23 mouse cellular contexts compared by ENCODE assay signal in genomic region chr10:95517656-95518055, GRCm38 (mm10). TPM values are rescaled to one million over a fixed set of nuclear protein-coding genes. Genes with fewer than 3 reads are reported as not detected.
DNase-seq lines count a peak whose midpoint lies in the region; ATAC-seq and TF ChIP-seq lines count a peak whose summit lies in the region.
"Had no signal": no experiment of that assay in that cellular context is flagged by ENCODE, and none has a peak within 500 bp of the region (broad histone marks: within the 10 kb centered on the region; RNA-seq: fewer than 3 reads in every experiment).

No protein-coding gene starts in this region.

- no peak for TF ChIP-seq CTCF in liver, postnatal 0 days (IDR thresholded peaks at IDR 0.05; ENCODE audit: low read depth)
- no peak for TF ChIP-seq CTCF in E14TG2a.4 (conservative IDR thresholded peaks at IDR 0.05; ENCODE audit: low read length)

- 0 out of 2 replicates have a peak overlapping the region, but pooled peaks have one; percentile 10 for H3K4me2 ChIP-seq in liver, embryonic 11.5 days
- no peak overlapping the region for H3K4me2 ChIP-seq in liver, postnatal 0 days (ENCODE audit: low read depth, low read length)
- H3K4me2 ChIP-seq in liver, embryonic 15.5 days = peak overlapping the region; percentile 8; the same call in 1 of the 2 replicates
- H3K4me2 ChIP-seq: embryonic facial prominence, embryonic 12.5 days; embryonic facial prominence, embryonic 15.5 days; hindbrain, embryonic 13.5 days; intestine, embryonic 15.5 days had no signal

- no peaks in the 10 kb centered on the region for H3K27me3 ChIP-seq in liver, embryonic 11.5 days (replicated peaks; ENCODE audit: control insufficient read depth, insufficient read depth, low read length)
- H3K27me3 ChIP-seq in liver, postnatal 0 days (ENCODE audit: insufficient read depth, low read length) = no peaks in the 10 kb centered on the region
- no peaks in the 10 kb centered on the region for H3K27me3 ChIP-seq in E14TG2a.4 (ENCODE audit: insufficient read depth, low read length)
- H3K27me3 ChIP-seq in liver, embryonic 15.5 days = no peaks in the 10 kb centered on the region
- H3K27me3 ChIP-seq: embryonic facial prominence, embryonic 12.5 days; embryonic facial prominence, embryonic 15.5 days; hindbrain, embryonic 13.5 days; intestine, embryonic 15.5 days had no signal

- H3K36me3 ChIP-seq in liver, embryonic 11.5 days (ENCODE audit: control insufficient read depth, insufficient read depth, low read length) = peaks cover 2% of the 10 kb centered on the region; the same call in 1 of the 2 replicates
- peaks cover 3% of the 10 kb centered on the region; the same call in 1 of the 2 replicates for H3K36me3 ChIP-seq in liver, postnatal 0 days (replicated peaks; ENCODE audit: insufficient read depth, low read length)
- H3K36me3 ChIP-seq in E14TG2a.4 (ENCODE audit: insufficient read depth, low read length) = peaks cover 36% of the 10 kb centered on the region
- no peaks in the 10 kb centered on the region; the same call in none of the 2 replicates for H3K36me3 ChIP-seq in liver, embryonic 15.5 days (replicated peaks)
- H3K36me3 ChIP-seq: embryonic facial prominence, embryonic 15.5 days; intestine, embryonic 15.5 days had no signal

- WGBS in liver, embryonic 11.5 days = 88% methylated on average over 6 of the region's 6 CpGs
- WGBS in liver, postnatal 0 days (ENCODE audit: insufficient replicate concordance) = 90% methylated on average over 6 of the region's 6 CpGs
- WGBS in liver, embryonic 15.5 days (ENCODE audit: insufficient replicate concordance) = 83% methylated on average over 6 of the region's 6 CpGs

- no peak for TF ChIP-seq EP300 in liver, postnatal 0 days (IDR thresholded peaks at IDR 0.05; ENCODE audit: low read depth)

- no peak overlapping the region for H3K9ac ChIP-seq in liver, embryonic 11.5 days (ENCODE audit: low read depth, low read length)
- no peak overlapping the region for H3K9ac ChIP-seq in liver, postnatal 0 days (replicated peaks)
- no peak overlapping the region for H3K9ac ChIP-seq in liver, embryonic 15.5 days
- H3K9ac ChIP-seq: embryonic facial prominence, embryonic 12.5 days; embryonic facial prominence, embryonic 15.5 days; hindbrain, embryonic 13.5 days; intestine, embryonic 15.5 days had no signal

- H3K4me1 ChIP-seq in liver, embryonic 11.5 days (replicated peaks; ENCODE audit: control insufficient read depth, insufficient read depth, low read length) = peaks cover 10% of the 10 kb centered on the region; the same call in 1 of the 2 replicates
- H3K4me1 ChIP-seq in liver, postnatal 0 days (ENCODE audit: insufficient read depth) = peaks cover 15% of the 10 kb centered on the region
- H3K4me1 ChIP-seq in E14TG2a.4 (replicated peaks; ENCODE audit: low read depth, low read length) = peaks cover 80% of the 10 kb centered on the region
- H3K4me1 ChIP-seq in liver, embryonic 15.5 days (replicated peaks) = peaks cover 46% of the 10 kb centered on the region

- no peak overlapping the region for H3K4me3 ChIP-seq in liver, embryonic 11.5 days (ENCODE audit: low read depth, low read length)
- H3K4me3 ChIP-seq in liver, postnatal 0 days (ENCODE audit: low read depth, low read length) = no peak overlapping the region
- H3K4me3 ChIP-seq in E14TG2a.4 (replicated peaks; ENCODE audit: low read length) = 0 out of 2 replicates have a peak overlapping the region, but pooled peaks have one; percentile 1
- no peak overlapping the region for H3K4me3 ChIP-seq in liver, embryonic 15.5 days (replicated peaks)
- H3K4me3 ChIP-seq: embryonic facial prominence, embryonic 12.5 days; embryonic facial prominence, embryonic 15.5 days; heart, embryonic 10.5 days; hindbrain, embryonic 10.5 days; hindbrain, embryonic 13.5 days; intestine, embryonic 15.5 days had no signal

- no peaks in the 10 kb centered on the region for H3K9me3 ChIP-seq in liver, embryonic 11.5 days (ENCODE audit: control insufficient read depth, low read length)
- H3K9me3 ChIP-seq in liver, postnatal 0 days (ENCODE audit: low read length) = no peaks in the 10 kb centered on the region
- no peaks in the 10 kb centered on the region for H3K9me3 ChIP-seq in E14TG2a.4 (ENCODE audit: low read length)
- H3K9me3 ChIP-seq in liver, embryonic 15.5 days (replicated peaks) = no peaks in the 10 kb centered on the region
- H3K9me3 ChIP-seq: embryonic facial prominence, embryonic 12.5 days; embryonic facial prominence, embryonic 15.5 days; heart, embryonic 10.5 days; hindbrain, embryonic 13.5 days; intestine, embryonic 15.5 days had no signal

- no peak for ATAC-seq in liver, embryonic 11.5 days (replicated peaks; ENCODE audit: low FRiP score)
- ATAC-seq in liver, postnatal 0 days = no peak
- ATAC-seq in liver, embryonic 15.5 days (ENCODE audit: insufficient read depth) = no peak
- ATAC-seq: forebrain, embryonic 14.5 days; hindbrain, embryonic 16.5 days; intestine, embryonic 15.5 days had no signal

- H3K27ac ChIP-seq in liver, embryonic 11.5 days (ENCODE audit: low read depth, low read length) = no peak overlapping the region
- no peak overlapping the region for H3K27ac ChIP-seq in liver, postnatal 0 days (ENCODE audit: low read depth)
- no peak overlapping the region for H3K27ac ChIP-seq in liver, embryonic 15.5 days (replicated peaks)
- H3K27ac ChIP-seq: embryonic facial prominence, embryonic 12.5 days; embryonic facial prominence, embryonic 15.5 days; heart, embryonic 10.5 days; hindbrain, embryonic 10.5 days; hindbrain, embryonic 13.5 days; intestine, embryonic 15.5 days had no signal

- DNase-seq in adrenal gland, adult 2 months = peak; percentile 29
- DNase-seq in adrenal gland, postnatal 25 days = no peak
- no peak for DNase-seq in liver, embryonic 11.5 days (ENCODE audit: low spot score)
- no peak for DNase-seq in liver, postnatal 0 days
- DNase-seq in gastrocnemius, postnatal 25 days = no peak
- DNase-seq in cerebellum, adult 18-20 months = no peak
- DNase-seq: adrenal gland, adult 8-10 months; cerebellum, adult 2 months; cerebellum, adult 9-11 months; cerebellum, postnatal 25 days; gastrocnemius, postnatal 10 days; heart, adult 18-20 months; heart, postnatal 36 days had no signal

RNA-seq across cellular contexts. Expression of gene Ube2n, which starts 2.7 kb away (rescaled TPM):
- 100 to 1,000 TPM; 140 to 156 TPM for total RNA-seq in adrenal gland, adult 2 months (2021)
- polyA plus RNA-seq in adrenal gland, adult 2 months (2012; rRNA removed) = 8.6 and 10.2 TPM in 2 replicates
- total RNA-seq in adrenal gland, postnatal 25 days (2021) = 131 and 145 TPM in 2 replicates
- polyA plus RNA-seq in liver, embryonic 11.5 days (2014; fragmentation: Nextera tagmentation; extraction: Ambion mirVana) = 310 and 327 TPM in 2 replicates
- polyA plus RNA-seq in liver, postnatal 0 days (2015; fragmentation: Nextera tagmentation; extraction: Ambion mirVana) = 92.7 and 94.2 TPM in 2 replicates
- polyA plus RNA-seq in liver, embryonic 15.5 days (2015; fragmentation: Nextera tagmentation; extraction: Ambion mirVana) = 124 and 132 TPM in 2 replicates
- 10 to 100 TPM; 66.4 to 73.6 TPM for total RNA-seq in gastrocnemius, postnatal 25 days (2021)

RNA-seq across cellular contexts. Expression of gene Mrpl42, which starts 15.9 kb away (rescaled TPM):
- 100 to 1,000 TPM; 127 to 143 TPM for total RNA-seq in adrenal gland, adult 2 months (2021)
- polyA plus RNA-seq in adrenal gland, adult 2 months (2012; rRNA removed) = 21.1 and 27.6 TPM in 2 replicates
- total RNA-seq in adrenal gland, postnatal 25 days (2021) = 105 and 144 TPM in 2 replicates
- polyA plus RNA-seq in liver, embryonic 11.5 days (2014; fragmentation: Nextera tagmentation; extraction: Ambion mirVana) = 364 and 391 TPM in 2 replicates
- 163 and 168 TPM in 2 replicates for polyA plus RNA-seq in liver, postnatal 0 days (2015; fragmentation: Nextera tagmentation; extraction: Ambion mirVana)
- polyA plus RNA-seq in liver, embryonic 15.5 days (2015; fragmentation: Nextera tagmentation; extraction: Ambion mirVana) = 139 and 157 TPM in 2 replicates
- 100 to 1,000 TPM; 285 to 318 TPM for total RNA-seq in gastrocnemius, postnatal 25 days (2021)

RNA-seq across cellular contexts. Expression of gene Nudt4, which starts 46.3 kb away (rescaled TPM):
- 100 to 1,000 TPM; 136 to 159 TPM for total RNA-seq in adrenal gland, adult 2 months (2021)
- 67.5 and 106 TPM in 2 replicates for polyA plus RNA-seq in adrenal gland, adult 2 months (2012; rRNA removed)
- 140 and 146 TPM in 2 replicates for total RNA-seq in adrenal gland, postnatal 25 days (2021)
- polyA plus RNA-seq in liver, embryonic 11.5 days (2014; fragmentation: Nextera tagmentation; extraction: Ambion mirVana) = 95.8 and 97.9 TPM in 2 replicates
- 52.9 and 56.7 TPM in 2 replicates for polyA plus RNA-seq in liver, postnatal 0 days (2015; fragmentation: Nextera tagmentation; extraction: Ambion mirVana)
- polyA plus RNA-seq in liver, embryonic 15.5 days (2015; fragmentation: Nextera tagmentation; extraction: Ambion mirVana) = 85.3 and 87.5 TPM in 2 replicates
- total RNA-seq in gastrocnemius, postnatal 25 days (2021) = 100 to 1,000 TPM; 179 to 274 TPM
